Mouse (Mus musculus) adrenal gland, adult 2 months (tissue): Measurements from ENCODE around the gene Sema4d. TPM values are rescaled to one million over a fixed set of nuclear protein-coding genes. Genes with fewer than 3 reads are reported as not detected.

Experiments
- DNase-seq: peaks from one replicate; pipeline ENCODE4 v3.0.0; 2021
- polyA plus RNA-seq: library from polyadenylated mRNA; depleted of rRNA; stranded (reverse); fragments of >200 nt; gene quantifications from 2 replicates; pipeline ENCODE4 v1.2.3, GENCODE M21; 2012
- total RNA-seq, 2 experiments: library from RNA; stranded (reverse); gene quantifications; 2 replicates each; pipeline ENCODE4 v1.2.3; 2021

The Sema4d gene
- total and polyA plus RNA-seq, 3 experiments: 13.7 to 15.1 (median 14.6) TPM

GRCm38 (mm10) chr13:51778351-51778982 is 15.1 kb downstream of the Sema4d start:
- no peak for DNase-seq

DNA sequence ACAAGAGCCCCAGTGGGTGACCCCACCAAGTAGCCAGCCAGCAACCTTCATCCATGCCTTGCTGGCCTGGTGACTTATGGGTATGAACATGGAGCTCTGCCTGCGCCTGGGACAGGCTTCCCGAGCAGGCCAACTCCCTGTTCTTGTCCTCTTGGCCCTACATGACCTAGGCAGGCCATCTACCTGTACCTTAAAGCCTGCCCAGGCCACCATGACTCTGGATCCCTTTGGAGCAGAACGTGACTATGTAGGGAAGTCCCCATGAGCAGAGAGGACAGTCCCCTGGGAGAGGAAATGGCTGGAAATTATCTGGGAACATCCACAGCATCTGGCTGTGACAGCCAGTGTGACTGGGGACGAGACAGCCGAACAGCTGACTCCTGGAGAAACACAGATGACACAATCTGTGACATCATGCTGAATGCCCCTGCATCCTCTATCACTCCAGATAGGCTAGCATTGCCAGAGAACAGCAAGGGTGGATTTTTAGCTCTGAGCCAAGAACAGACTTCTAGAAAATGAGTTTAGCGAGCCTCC is 15.7 kb downstream of the Sema4d start:
- peak; percentile 52 for DNase-seq

GRCm38 (mm10) chr13:51777048-51777737 is 16.4 kb downstream of the Sema4d start:
- peak; percentile 87 for DNase-seq

GRCm38 (mm10) chr13:51776160-51776737 is 17.3 kb downstream of the Sema4d start:
- no peak for DNase-seq

GRCm38 (mm10) chr13:51771802-51772206 is 21.7 kb downstream of the Sema4d start:
- no peak for DNase-seq

- no peak for DNase-seq
These were observed 22.7 kb downstream of the Sema4d start for GRCm38 (mm10) chr13:51770647-51771427.

- no peak for DNase-seq
These were observed 25.4 kb downstream of the Sema4d start for GRCm38 (mm10) chr13:51767991-51768761.

DNA sequence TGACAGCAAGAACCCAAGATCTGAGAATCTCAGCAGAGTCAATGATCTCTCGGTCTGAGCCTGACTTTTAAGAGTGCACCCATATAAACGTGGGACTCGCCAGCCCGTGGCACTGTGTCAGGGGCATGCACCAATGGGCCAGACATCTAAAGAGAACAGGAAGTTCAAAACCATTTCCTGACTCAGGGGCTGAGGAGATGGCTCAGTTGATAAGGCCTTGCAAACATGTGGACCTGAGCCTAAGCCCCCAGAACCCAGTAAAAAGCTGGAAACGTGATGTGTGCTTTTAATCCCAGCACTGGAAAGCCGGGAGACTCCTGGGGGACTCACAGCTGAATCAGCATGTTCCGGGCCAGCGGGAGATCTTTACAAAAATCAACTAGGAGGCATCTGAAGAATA is 26.0 kb downstream of the Sema4d start:
- no peak for DNase-seq

GRCm38 (mm10) chr13:51766756-51767155 is 26.8 kb downstream of the Sema4d start:
- DNase-seq: no peak

GRCm38 (mm10) chr13:51765369-51765768 is 28.2 kb downstream of the Sema4d start:
- DNase-seq: no peak

GRCm38 (mm10) chr13:51763019-51763698 is 30.4 kb downstream of the Sema4d start:
- DNase-seq: peak; percentile 45

- no peak for DNase-seq
These were observed 32.2 kb downstream of the Sema4d start for GRCm38 (mm10) chr13:51761186-51761813.

- DNase-seq: no peak
These were observed 34.1 kb downstream of the Sema4d start for GRCm38 (mm10) chr13:51759256-51759987.

DNA sequence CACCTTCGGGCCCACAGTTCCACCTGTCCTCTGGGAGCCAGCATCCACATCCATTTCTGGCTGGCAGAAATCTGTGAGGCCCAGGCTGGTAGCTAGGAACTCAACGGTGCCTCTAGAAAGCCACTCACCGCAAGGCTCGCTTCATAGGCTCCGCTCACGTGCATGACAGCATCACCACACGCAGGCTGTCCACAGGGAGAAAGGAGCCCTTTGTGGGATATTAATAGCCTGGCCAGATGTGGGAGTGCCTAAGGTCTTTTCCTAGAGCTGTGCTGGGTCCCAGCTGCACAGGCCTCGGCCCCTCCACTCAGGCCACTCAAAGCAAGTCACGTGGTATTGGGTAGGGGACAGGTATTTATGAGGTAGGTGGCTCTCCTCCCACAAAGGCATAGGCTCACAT is 35.1 kb downstream of the Sema4d start:
- no peak for DNase-seq

- DNase-seq: no peak
These were observed 36.4 kb downstream of the Sema4d start for GRCm38 (mm10) chr13:51757099-51757498.

DNA sequence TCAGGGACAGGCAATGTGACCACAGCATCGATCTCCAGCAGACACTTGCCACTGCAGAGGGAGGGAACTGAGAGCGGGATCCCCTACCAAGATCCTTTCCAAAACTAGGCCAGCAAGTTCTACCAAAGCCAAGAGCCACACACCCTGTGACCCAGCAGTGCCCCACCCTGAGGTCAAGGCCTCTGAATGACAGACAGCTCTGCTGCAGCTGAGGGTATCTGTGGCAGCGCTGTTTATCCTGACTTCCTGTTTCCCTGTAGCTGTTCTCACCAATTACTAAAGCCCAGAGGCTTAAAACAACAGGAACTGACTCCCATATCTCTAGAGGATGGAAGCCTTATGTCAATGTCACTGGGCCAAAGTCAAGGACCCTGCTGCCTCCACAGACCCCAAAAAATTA is 37.0 kb downstream of the Sema4d start:
- no peak for DNase-seq

GRCm38 (mm10) chr13:51756019-51756418 is 37.5 kb downstream of the Sema4d start:
- DNase-seq: no peak

DNA sequence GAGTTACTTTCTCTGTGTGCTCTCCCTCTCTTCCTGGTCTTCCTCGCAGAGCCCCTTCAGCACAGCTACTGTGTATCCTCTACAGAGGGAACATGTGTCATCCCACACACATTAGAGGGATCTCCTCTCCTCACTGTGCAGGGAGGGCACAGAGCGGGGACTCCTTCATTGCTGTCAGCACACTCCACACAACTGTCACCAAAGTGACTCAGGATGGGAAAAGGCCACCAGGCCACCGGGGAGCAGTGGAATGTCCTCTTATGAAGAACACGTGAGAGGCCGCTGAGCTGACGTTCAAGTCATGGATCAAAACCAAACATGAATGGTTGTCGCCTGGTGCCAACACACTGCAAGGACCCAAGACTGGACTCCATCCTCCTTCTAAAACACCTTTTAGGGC is 38.0 kb downstream of the Sema4d start:
- no peak for DNase-seq

DNA sequence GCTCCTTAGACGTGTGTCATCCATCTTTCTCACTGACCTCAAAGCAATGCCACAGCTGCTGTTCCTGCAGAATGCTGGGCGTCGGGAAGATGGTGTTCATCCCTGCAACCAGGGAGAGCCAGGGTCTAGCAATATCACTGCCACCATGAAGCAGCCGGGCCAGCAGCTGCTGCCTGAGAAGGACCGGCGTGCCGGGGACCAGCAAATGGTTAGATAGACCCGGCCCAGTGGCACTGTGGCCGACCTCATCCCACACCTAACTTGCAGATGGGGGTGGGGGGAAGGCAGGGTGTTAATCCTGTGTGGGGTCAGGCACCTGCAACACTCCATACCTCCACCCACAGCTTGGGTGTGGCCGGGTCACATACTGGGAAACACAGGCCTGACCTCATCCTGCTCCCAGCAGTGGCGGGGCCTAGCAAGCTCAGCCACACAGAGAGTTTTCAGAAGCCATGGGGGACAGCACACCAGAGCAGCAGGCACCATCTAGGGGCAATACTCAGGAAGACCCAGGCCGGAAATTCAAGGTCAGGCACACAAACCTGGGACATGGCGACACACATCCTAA is 38.9 kb downstream of the Sema4d start:
- no peak for DNase-seq
